Mouse (Mus musculus) CH12.LX (cell line): Measurements from ENCODE around the gene Nenf.

Experiments
- BHLHE40 ChIP-seq: IDR thresholded peaks from 2 replicates; pipeline ENCODE4 v1.6.1; 2011; ENCODE audit warnings: mild to moderate bottlenecking, low read depth, low read length, improper control_type of control experiment
- CHD2 ChIP-seq: IDR thresholded peaks from 2 replicates; pipeline ENCODE4 v1.6.1; 2011; ENCODE audit warnings: low read length, improper control_type of control experiment
- CTCF ChIP-seq, 2 experiments: IDR thresholded peaks in 1 of 2; conservative IDR thresholded peaks in 1 of 2; 2 replicates each; pipeline ENCODE4 v1.5.1; 2011 to 2012; ENCODE audit warnings: low read depth in 2 of 2, low read length in 2 of 2, improper control_type of control experiment in 1 of 2, inconsistent platforms in 1 of 2, mild to moderate bottlenecking in 1 of 2, moderate library complexity in 1 of 2
- ELF1 ChIP-seq: IDR thresholded peaks from 2 replicates; pipeline ENCODE4 v1.6.1; 2014; ENCODE audit warnings: low read depth, mild to moderate bottlenecking, inconsistent platforms, low read length, improper control_type of control experiment
- EP300 ChIP-seq: IDR thresholded peaks from 2 replicates; pipeline ENCODE4 v1.6.1; 2011; ENCODE audit warnings: low read length, improper control_type of control experiment
- GABPA ChIP-seq: IDR thresholded peaks from 2 replicates; pipeline ENCODE4 v1.6.1; 2012; ENCODE audit warnings: low read depth, low read length, improper control_type of control experiment, inconsistent platforms; ENCODE audit not compliant: insufficient replicate concordance
- HCFC1 ChIP-seq: IDR thresholded peaks from 2 replicates; pipeline ENCODE4 v1.6.1; 2012; ENCODE audit warnings: low read depth, mild to moderate bottlenecking, inconsistent platforms, low read length, improper control_type of control experiment
- MAFK ChIP-seq: IDR thresholded peaks from 2 replicates; pipeline ENCODE4 v1.6.1; 2011; ENCODE audit warnings: low read length, improper control_type of control experiment; ENCODE audit not compliant: insufficient replicate concordance
- NRF1 ChIP-seq: IDR thresholded peaks from 2 replicates; pipeline ENCODE4 v1.6.1; 2014; ENCODE audit warnings: low read depth, mild to moderate bottlenecking, inconsistent platforms, low read length, improper control_type of control experiment, moderate library complexity
- POLR2A ChIP-seq: IDR thresholded peaks from 2 replicates; pipeline ENCODE4 v1.6.1; 2011; ENCODE audit warnings: low read depth, mild to moderate bottlenecking, improper control_type of control experiment, low read length
- TCF12 ChIP-seq: IDR thresholded peaks from 2 replicates; pipeline ENCODE4 v1.6.1; 2014; ENCODE audit warnings: low read depth, mild to moderate bottlenecking, inconsistent platforms, low read length, improper control_type of control experiment
- USF1 ChIP-seq: IDR thresholded peaks from 2 replicates; pipeline ENCODE4 v1.6.1; 2014; ENCODE audit warnings: low read depth, mild to moderate bottlenecking, inconsistent platforms, low read length, improper control_type of control experiment
- USF2 ChIP-seq: conservative IDR thresholded peaks from 2 replicates; pipeline ENCODE4 v1.6.1; 2011; ENCODE audit warnings: low read depth, low read length, improper control_type of control experiment

GRCm38 (mm10) chr1:191292348-191292747 lies 25.6 kb downstream of the Nenf start:
- TF ChIP-seq TCF12: no peak
- TF ChIP-seq BHLHE40: peak; percentile 75
- peak; percentile 36 for TF ChIP-seq EP300
- TF ChIP-seq GABPA: no peak
- no peak for TF ChIP-seq USF1
- no peak for TF ChIP-seq CTCF (conservative IDR thresholded peaks at IDR 0.05 in 1 of 2, IDR thresholded peaks at IDR 0.05 in 1 of 2; ENCODE audit: low read depth in 2 of 2, low read length in 2 of 2)
- TF ChIP-seq HCFC1: no peak
- TF ChIP-seq POLR2A: no peak
- no peak for TF ChIP-seq CHD2
- TF ChIP-seq NRF1: no peak
- TF ChIP-seq ELF1: no peak
- TF ChIP-seq MAFK: no peak
- TF ChIP-seq USF2: no peak
